Mouse (Mus musculus) CH12.LX (cell line): ENCODE data around the gene Olfr1360. TPM values are rescaled to one million over a fixed set of nuclear protein-coding genes. Genes with fewer than 3 reads are reported as not detected.
"Not testable (repeated sequence)": the region's sequence is repeated elsewhere in the genome, so short reads cannot be mapped to it uniquely, and the experiment has no call there.

ENCODE experiments used
- DNase-seq: peaks from one replicate; pipeline ENCODE4 v3.0.0-alpha.2; 2013; ENCODE audit errors: extremely low read depth
- H3K27ac ChIP-seq: 2 replicates; pipeline ENCODE4 v1.5.1; 2012; ENCODE audit warnings: low read depth, mild to moderate bottlenecking, control low read depth, moderate library complexity; ENCODE audit not compliant: insufficient read depth
- H3K27me3 ChIP-seq: replicated peaks from 2 replicates; pipeline ENCODE3; 2012; ENCODE audit warnings: inconsistent platforms
- H3K36me3 ChIP-seq, 2 experiments: replicated peaks in 1 of 2; 2 replicates each; pipeline versions ENCODE3 to v1.6.1; 2012; ENCODE audit warnings: inconsistent platforms in 1 of 2, low read length in 1 of 2, mild to moderate bottlenecking in 1 of 2, mixed read lengths in 1 of 2, moderate library complexity in 1 of 2; ENCODE audit not compliant: control insufficient read depth in 1 of 2, insufficient read depth in 1 of 2
- H3K4me1 ChIP-seq, 2 experiments: 2 replicates each; pipeline ENCODE4 v1.6.1; 2012; ENCODE audit warnings: inconsistent platforms in 1 of 2, moderate library complexity in 1 of 2; ENCODE audit not compliant: insufficient read depth in 2 of 2, control insufficient read depth in 1 of 2
- H3K4me2 ChIP-seq: 2 replicates; pipeline ENCODE4 v1.6.1; 2012; ENCODE audit warnings: low read depth, mild to moderate bottlenecking, control low read depth; ENCODE audit not compliant: poor library complexity, insufficient read depth, severe bottlenecking
- H3K4me3 ChIP-seq, 3 experiments: fragments of 150-350 bp in 1 of 3; sonication (generic) in 1 of 3; replicated peaks in 1 of 3; 2 replicates each; pipeline versions ENCODE3 to v1.5.1; 2011 to 2012; ENCODE audit warnings: low read depth in 2 of 3, low read length in 2 of 3, mild to moderate bottlenecking in 2 of 3, moderate library complexity in 2 of 3, control low read depth in 1 of 3, improper control_type of control experiment in 1 of 3, inconsistent platforms in 1 of 3, mixed read lengths in 1 of 3; ENCODE audit not compliant: poor library complexity in 1 of 3
- H3K79me2 ChIP-seq: replicated peaks from 2 replicates; pipeline ENCODE4 v1.6.1; 2012; ENCODE audit warnings: mild to moderate bottlenecking, moderate library complexity; ENCODE audit not compliant: control insufficient read depth, poor library complexity, insufficient read depth, severe bottlenecking; ENCODE audit errors: extremely low read depth
- H3K9ac ChIP-seq: 2 replicates; pipeline ENCODE4 v1.6.1; 2012; ENCODE audit warnings: low read depth, mild to moderate bottlenecking, control low read depth, moderate library complexity; ENCODE audit not compliant: insufficient read depth
- H3K9me3 ChIP-seq: replicated peaks from 2 replicates; pipeline ENCODE3; 2012; ENCODE audit warnings: low read length, inconsistent platforms, mixed read lengths
- BHLHE40 ChIP-seq: IDR thresholded peaks from 2 replicates; pipeline ENCODE4 v1.6.1; 2011; ENCODE audit warnings: mild to moderate bottlenecking, low read depth, low read length, improper control_type of control experiment
- CHD1 ChIP-seq: IDR thresholded peaks from 2 replicates; pipeline ENCODE4 v1.6.1; 2012; ENCODE audit warnings: low read depth, low read length, improper control_type of control experiment, inconsistent platforms
- CHD2 ChIP-seq: IDR thresholded peaks from 2 replicates; pipeline ENCODE4 v1.6.1; 2011; ENCODE audit warnings: low read length, improper control_type of control experiment
- E2F4 ChIP-seq: IDR thresholded peaks from 2 replicates; pipeline ENCODE4 v1.6.1; 2011; ENCODE audit warnings: low read depth, low read length, improper control_type of control experiment; ENCODE audit not compliant: insufficient replicate concordance
- ELF1 ChIP-seq: IDR thresholded peaks from 2 replicates; pipeline ENCODE4 v1.6.1; 2014; ENCODE audit warnings: low read depth, mild to moderate bottlenecking, inconsistent platforms, low read length, improper control_type of control experiment
- EP300 ChIP-seq: IDR thresholded peaks from 2 replicates; pipeline ENCODE4 v1.6.1; 2011; ENCODE audit warnings: low read length, improper control_type of control experiment
- ETS1 ChIP-seq: conservative IDR thresholded peaks from 2 replicates; pipeline ENCODE4 v1.6.1; 2012; ENCODE audit warnings: low read depth, mild to moderate bottlenecking, inconsistent platforms, low read length, improper control_type of control experiment, moderate library complexity
- HCFC1 ChIP-seq: IDR thresholded peaks from 2 replicates; pipeline ENCODE4 v1.6.1; 2012; ENCODE audit warnings: low read depth, mild to moderate bottlenecking, inconsistent platforms, low read length, improper control_type of control experiment
- IRF4 ChIP-seq: IDR thresholded peaks from 2 replicates; pipeline ENCODE4 v1.6.1; 2014; ENCODE audit warnings: low read depth, mild to moderate bottlenecking, inconsistent platforms, low read length, improper control_type of control experiment
- MAFK ChIP-seq: IDR thresholded peaks from 2 replicates; pipeline ENCODE4 v1.6.1; 2011; ENCODE audit warnings: low read length, improper control_type of control experiment; ENCODE audit not compliant: insufficient replicate concordance
- MAX ChIP-seq: IDR thresholded peaks from 2 replicates; pipeline ENCODE4 v1.6.1; 2011; ENCODE audit warnings: low read length, improper control_type of control experiment
- MAZ ChIP-seq: IDR thresholded peaks from 2 replicates; pipeline ENCODE4 v1.6.1; 2012; ENCODE audit warnings: low read depth, mild to moderate bottlenecking, inconsistent platforms, low read length, improper control_type of control experiment, moderate library complexity
- NELFE ChIP-seq: IDR thresholded peaks from 2 replicates; pipeline ENCODE4 v1.6.1; 2011; ENCODE audit warnings: low read depth, low read length, improper control_type of control experiment
- POLR2A ChIP-seq: IDR thresholded peaks from 2 replicates; pipeline ENCODE4 v1.6.1; 2011; ENCODE audit warnings: low read depth, mild to moderate bottlenecking, improper control_type of control experiment, low read length
- POLR2AphosphoS2 ChIP-seq: IDR thresholded peaks from 2 replicates; pipeline ENCODE4 v1.6.1; 2011; ENCODE audit warnings: low read depth, low read length, improper control_type of control experiment
- RCOR1 ChIP-seq: conservative IDR thresholded peaks from 2 replicates; pipeline ENCODE4 v1.6.1; 2012; ENCODE audit warnings: low read depth, mild to moderate bottlenecking, inconsistent platforms, low read length, improper control_type of control experiment
- SIN3A ChIP-seq: IDR thresholded peaks from 2 replicates; pipeline ENCODE4 v1.6.1; 2012; ENCODE audit warnings: low read length, improper control_type of control experiment, inconsistent platforms
- TBP ChIP-seq: conservative IDR thresholded peaks from 2 replicates; pipeline ENCODE4 v1.6.1; 2011; ENCODE audit warnings: low read depth, low read length, improper control_type of control experiment
- TCF12 ChIP-seq: IDR thresholded peaks from 2 replicates; pipeline ENCODE4 v1.6.1; 2014; ENCODE audit warnings: low read depth, mild to moderate bottlenecking, inconsistent platforms, low read length, improper control_type of control experiment
- UBTF ChIP-seq: IDR thresholded peaks from 2 replicates; pipeline ENCODE4 v1.6.1; 2012; ENCODE audit warnings: low read depth, mild to moderate bottlenecking, inconsistent platforms, low read length, improper control_type of control experiment, moderate library complexity
- ZMIZ1 ChIP-seq: IDR thresholded peaks from 2 replicates; pipeline ENCODE4 v1.6.1; 2012; ENCODE audit warnings: low read depth, mild to moderate bottlenecking, inconsistent platforms, low read length, improper control_type of control experiment
- dilution Hi-C: fragments of 300-500 bp; cut with MboI; formaldehyde crosslinking; loops from 2 replicates; pipeline ENCODE4 v1.14.3; 2020; ENCODE audit warnings: low sequenced_read_pairs; ENCODE audit not compliant: extremely low pct_unique_long_range_greater_than_20kb, extremely low pct_ligation_motif_present
- in situ Hi-C: fragments of 300-500 bp; cut with MboI; formaldehyde crosslinking; loops from 3 replicates; pipeline ENCODE4 v1.14.3; 2019; ENCODE audit warnings: low sequenced_read_pairs, low pct_ligation_motif_present, low pct_unique_long_range_greater_than_20kb, mixed read lengths
- polyA plus RNA-seq: library from polyadenylated mRNA; unstranded; fragments of >175 nt; gene quantifications from 2 replicates; pipeline ENCODE4 v1.2.1, GENCODE M21; 2012; ENCODE audit warnings: low read depth; ENCODE audit not compliant: insufficient read length
- total RNA-seq, 2 experiments: library from RNA; depleted of rRNA; stranded (reverse); fragments of 300-350 nt in 1 of 2; fragments of >200 nt in 1 of 2; gene quantifications; 2 replicates each; pipeline ENCODE4 v1.2.3; 2012 to 2014

The Olfr1360 gene
- total and polyA plus RNA-seq, 3 experiments: not detected

DNA sequence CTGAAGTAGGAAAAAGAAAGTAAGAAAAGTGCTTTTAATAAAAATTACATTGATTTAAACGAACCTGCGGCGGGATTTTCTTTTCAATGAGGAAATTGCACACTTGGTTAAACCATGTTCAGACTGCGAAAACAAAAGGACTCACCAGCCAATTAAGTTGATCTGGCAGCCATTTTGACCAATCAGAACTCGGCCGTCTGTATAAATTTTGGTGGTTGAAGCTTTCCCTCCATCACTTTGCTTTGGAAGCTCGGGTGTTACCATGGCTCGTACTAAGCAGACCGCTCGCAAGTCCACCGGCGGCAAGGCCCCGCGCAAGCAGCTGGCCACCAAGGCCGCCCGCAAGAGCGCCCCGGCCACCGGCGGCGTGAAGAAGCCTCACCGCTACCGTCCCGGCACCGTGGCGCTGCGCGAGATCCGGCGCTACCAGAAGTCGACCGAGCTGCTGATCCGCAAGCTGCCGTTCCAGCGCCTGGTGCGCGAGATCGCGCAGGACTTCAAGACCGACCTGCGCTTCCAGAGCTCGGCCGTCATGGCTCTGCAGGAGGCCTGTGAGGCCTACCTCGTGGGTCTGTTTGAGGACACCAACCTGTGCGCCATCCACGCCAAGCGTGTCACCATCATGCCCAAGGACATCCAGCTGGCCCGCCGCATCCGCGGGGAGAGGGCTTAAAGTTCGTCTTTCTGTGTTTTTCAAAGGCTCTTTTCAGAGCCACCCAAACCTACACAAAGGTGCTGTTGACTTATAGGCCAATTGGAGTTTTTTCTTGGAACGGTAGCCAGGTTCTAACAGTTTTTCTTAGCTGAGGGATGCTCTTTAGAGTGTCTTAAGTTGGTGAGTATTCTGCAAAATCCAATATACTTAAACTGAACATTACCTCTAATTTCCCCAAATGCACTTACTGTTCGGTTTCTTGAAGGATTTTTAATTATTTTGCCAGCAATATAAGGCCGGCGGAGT is 40.5 kb upstream of the Olfr1360 start, which contains the start of gene Hist1h3h:
Gene Hist1h3h, plus strand, starts transcription at position 263 of the 961 bp plus-strand sequence.
- peak; percentile 94 for DNase-seq
- H3K36me3 ChIP-seq, H3K27me3 ChIP-seq, H3K79me2 ChIP-seq, dilution Hi-C loops, H3K9me3 ChIP-seq: not testable (repeated sequence)
- Histone ChIP-seq H3K4me1 (peaks cover 2 to 34% of the 10 kb centered on the region in 2 experiments; a peak in 2 of 4 replicates), H3K27ac (peak within 1 kb of the TSS; percentile 95), H3K9ac (peak within 1 kb of the TSS; percentile 82), H3K4me2 (peak within 1 kb of the TSS; percentile 77), H3K4me3 (peak within 1 kb of the TSS; percentile 35 to 59 (median 50))
- in situ Hi-C loops: loop anchor here (25.0 kb wide), 2 partner anchors 220 to 330 kb away; partner anchors contain the start of gene Zfp184
- 0 out of 2 replicates have a peak, but pooled peaks have one; percentile 74 for TF ChIP-seq E2F4
- TF ChIP-seq ZMIZ1: peak; percentile 99
- TF ChIP-seq TCF12: peak; percentile 74
- 0 out of 2 replicates have a peak, but pooled peaks have one; percentile 39 for TF ChIP-seq CHD1
- TF ChIP-seq HCFC1: peak; percentile 45
- TF ChIP-seq TBP: peak; percentile 98
- 0 out of 2 replicates have a peak, but pooled peaks have one; percentile 32 for TF ChIP-seq ELF1
- TF ChIP-seq NELFE: peak; percentile 98
- peak; percentile 99 for TF ChIP-seq POLR2AphosphoS2
- TF ChIP-seq RCOR1: 0 out of 2 replicates have a peak, but pooled peaks have one; percentile 3
- peak; percentile 79 for TF ChIP-seq UBTF
- TF ChIP-seq POLR2A: peak; percentile 91; the same call in 1 of the 2 replicates
- TF ChIP-seq SIN3A: peak; percentile 35; the same call in 1 of the 2 replicates
- TF ChIP-seq CHD2: peak; percentile 71

DNA sequence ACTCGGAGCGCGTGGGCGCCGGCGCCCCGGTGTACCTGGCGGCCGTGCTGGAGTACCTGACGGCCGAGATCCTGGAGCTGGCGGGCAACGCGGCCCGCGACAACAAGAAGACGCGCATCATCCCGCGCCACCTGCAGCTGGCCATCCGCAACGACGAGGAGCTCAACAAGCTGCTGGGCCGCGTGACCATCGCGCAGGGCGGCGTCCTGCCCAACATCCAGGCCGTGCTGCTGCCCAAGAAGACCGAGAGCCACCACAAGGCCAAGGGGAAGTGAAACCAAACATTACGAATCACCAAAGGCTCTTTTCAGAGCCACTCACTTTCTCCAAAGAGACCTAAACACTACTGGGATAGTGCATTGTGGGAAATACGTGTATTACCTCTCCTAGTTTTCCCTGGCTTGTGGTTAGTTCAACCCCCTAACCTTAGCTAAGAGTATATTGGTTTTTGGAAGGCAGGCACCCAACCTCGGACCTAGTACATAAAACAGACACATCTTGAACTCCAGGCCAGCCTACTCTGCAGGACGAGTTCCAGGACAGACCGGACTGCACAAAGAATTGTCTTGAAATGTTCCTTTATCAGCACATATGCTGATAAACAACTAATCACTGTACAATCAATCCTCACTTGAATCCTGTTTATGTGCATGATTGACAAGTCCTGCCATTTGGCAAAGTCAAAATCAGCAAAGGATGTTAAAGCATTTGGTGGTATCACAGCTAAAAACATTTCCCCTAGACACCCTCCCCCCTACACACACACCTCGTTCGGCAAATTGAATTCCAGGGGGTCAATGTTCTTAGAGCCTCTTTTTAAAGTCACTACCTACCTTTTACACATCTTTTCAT is 39.6 kb upstream of the Olfr1360 start:
- peak overlapping the region; percentile 82 for H3K9ac ChIP-seq
- dilution Hi-C loops, H3K79me2 ChIP-seq, H3K9me3 ChIP-seq, H3K27me3 ChIP-seq, H3K36me3 ChIP-seq: not testable (repeated sequence)
- peaks cover 2 to 30% of the 10 kb centered on the region in 2 experiments; a peak in 2 of 4 replicates for H3K4me1 ChIP-seq
- peak; percentile 79 for DNase-seq
- H3K4me2 ChIP-seq: peak overlapping the region; percentile 33
- in situ Hi-C loops: loop anchor here (25.0 kb wide), 2 partner anchors 221 to 329 kb away; partner anchors contain the start of gene Zfp184
- H3K4me3 ChIP-seq: peak overlapping the region; percentile 35 to 59 (median 50)
- TF ChIP-seq RCOR1: peak; percentile 86
- TF ChIP-seq SIN3A: peak; percentile 74
- TF ChIP-seq EP300: peak; percentile 50
- TF ChIP-seq HCFC1: peak; percentile 39; the same call in 1 of the 2 replicates
- peak; percentile 40 for TF ChIP-seq ETS1
- peak; percentile 49 for TF ChIP-seq BHLHE40
- peak; percentile 97; the same call in 1 of the 2 replicates for TF ChIP-seq UBTF
- TF ChIP-seq MAX: peak; percentile 64; the same call in 1 of the 2 replicates
- TF ChIP-seq ELF1: 0 out of 2 replicates have a peak, but pooled peaks have one; percentile 23
- TF ChIP-seq IRF4: peak; percentile 89
- peak; percentile 98 for TF ChIP-seq ZMIZ1
- 0 out of 2 replicates have a peak, but pooled peaks have one; percentile 13 for TF ChIP-seq MAFK
- TF ChIP-seq MAZ: peak; percentile 47; the same call in 1 of the 2 replicates
- TF ChIP-seq CHD1: peak; percentile 44; the same call in 1 of the 2 replicates
- TF ChIP-seq POLR2A: peak; percentile 79
- peak; percentile 85 for TF ChIP-seq NELFE
- peak overlapping the region; percentile 95 for H3K27ac ChIP-seq
